Mouse (Mus musculus) liver, adult 2 months (tissue): Measurements from ENCODE around the gene D11Wsu47e. TPM values are rescaled to one million over a fixed set of nuclear protein-coding genes. Genes with fewer than 3 reads are reported as not detected.

Experiments
- DNase-seq: peaks from one replicate; pipeline ENCODE4 v3.0.0-alpha.2; 2011; ENCODE audit warnings: low read depth, low spot score; ENCODE audit errors: extremely low read depth
- H3K27ac ChIP-seq: fragments of 200-500 bp; replicated peaks from 2 replicates; pipeline ENCODE4 v1.5.1; 2012; ENCODE audit warnings: low read depth, mild to moderate bottlenecking, control low read depth, inconsistent platforms, low read length; ENCODE audit not compliant: insufficient read depth
- H3K27me3 ChIP-seq: fragments of 200-500 bp; 2 replicates; pipeline ENCODE4 v1.6.1; 2012; ENCODE audit warnings: mild to moderate bottlenecking, moderate library complexity, low read length, inconsistent platforms; ENCODE audit not compliant: control insufficient read depth, insufficient read depth
- H3K36me3 ChIP-seq: fragments of 200-500 bp; 2 replicates; pipeline ENCODE4 v1.6.1; 2012; ENCODE audit warnings: low read length, inconsistent platforms; ENCODE audit not compliant: control insufficient read depth, insufficient read depth
- H3K4me1 ChIP-seq: fragments of 200-500 bp; 2 replicates; pipeline ENCODE4 v1.6.1; 2011; ENCODE audit warnings: low read length; ENCODE audit not compliant: control insufficient read depth, insufficient read depth
- H3K4me3 ChIP-seq: fragments of 200-500 bp; 2 replicates; pipeline ENCODE4 v1.5.1; 2011; ENCODE audit warnings: low read depth, mild to moderate bottlenecking, control low read depth, low read length, moderate library complexity; ENCODE audit not compliant: insufficient read depth
- H3K79me2 ChIP-seq: fragments of 200-500 bp; 2 replicates; pipeline ENCODE4 v1.6.1; 2012; ENCODE audit warnings: inconsistent platforms, mild to moderate bottlenecking, low read length, moderate library complexity; ENCODE audit not compliant: control insufficient read depth, insufficient read depth
- H3K9ac ChIP-seq: fragments of 200-500 bp; 2 replicates; pipeline ENCODE4 v1.6.1; 2012; ENCODE audit warnings: low read depth, mild to moderate bottlenecking, control low read depth, inconsistent platforms, low read length
- CTCF ChIP-seq: fragments of 200-500 bp; IDR thresholded peaks from 2 replicates; pipeline ENCODE4 v1.5.1; 2011; ENCODE audit warnings: low read depth, low read length, control low read depth
- POLR2A ChIP-seq: fragments of 200-500 bp; IDR thresholded peaks from 2 replicates; pipeline ENCODE4 v1.6.1; 2011; ENCODE audit warnings: low read length, control low read depth; ENCODE audit not compliant: insufficient read depth; ENCODE audit errors: extremely low read depth
- WGBS: fragments of 180-500 bp; shearing (Covaris S2); methylation state at CpG from one replicate; pipeline ENCODE4 v1.1.7; 2018; 5-methylcytosine and 5-hydroxymethylcytosine counted together
- polyA plus RNA-seq: library from polyadenylated mRNA; depleted of rRNA; stranded (reverse); fragments of >200 nt; gene quantifications from 2 replicates; pipeline ENCODE4 v1.2.3, GENCODE M21; 2012
- total RNA-seq: library from RNA; depleted of rRNA; stranded (reverse); fragments of >200 nt; gene quantifications from 2 replicates; pipeline ENCODE4 v1.2.3, GENCODE M21; 2014

The D11Wsu47e gene
- total and polyA plus RNA-seq, 2 experiments = 4.1 to 4.5 TPM

DNA sequence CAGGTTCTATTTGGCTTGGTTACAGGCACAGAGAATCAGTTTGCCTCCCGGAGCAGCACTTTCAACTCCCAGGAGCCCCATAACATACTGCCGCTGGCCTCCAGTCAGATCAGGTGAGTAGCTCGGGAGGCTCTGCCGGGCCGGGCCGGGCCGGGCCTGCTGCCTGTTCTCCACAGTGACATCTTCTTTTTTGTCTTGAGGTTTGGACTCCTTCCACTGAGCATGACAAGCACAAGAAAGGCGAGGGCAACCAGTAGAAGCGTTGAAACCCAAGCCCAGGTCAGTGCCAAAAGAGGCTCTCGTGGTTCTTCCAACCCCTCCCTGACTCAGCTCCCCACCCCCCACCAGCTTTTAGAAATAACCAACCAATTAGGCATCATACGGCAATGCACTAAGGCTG, 23.3 kb upstream of the D11Wsu47e start:
- Histone ChIP-seq H3K9ac (no peak overlapping the region), H3K36me3 (peaks cover 27% of the 10 kb centered on the region), H3K4me3 (no peak overlapping the region), H3K4me1 (no peaks in the 10 kb centered on the region), H3K27me3 (no peaks in the 10 kb centered on the region), H3K79me2 (no peaks in the 10 kb centered on the region; the same call in 1 of the 2 replicates), H3K27ac (no peak overlapping the region)
- TF ChIP-seq CTCF (no peak), POLR2A (no peak)
- DNase-seq = no peak
- WGBS = 94% methylated on average over 11 of the region's 11 CpGs

DNA sequence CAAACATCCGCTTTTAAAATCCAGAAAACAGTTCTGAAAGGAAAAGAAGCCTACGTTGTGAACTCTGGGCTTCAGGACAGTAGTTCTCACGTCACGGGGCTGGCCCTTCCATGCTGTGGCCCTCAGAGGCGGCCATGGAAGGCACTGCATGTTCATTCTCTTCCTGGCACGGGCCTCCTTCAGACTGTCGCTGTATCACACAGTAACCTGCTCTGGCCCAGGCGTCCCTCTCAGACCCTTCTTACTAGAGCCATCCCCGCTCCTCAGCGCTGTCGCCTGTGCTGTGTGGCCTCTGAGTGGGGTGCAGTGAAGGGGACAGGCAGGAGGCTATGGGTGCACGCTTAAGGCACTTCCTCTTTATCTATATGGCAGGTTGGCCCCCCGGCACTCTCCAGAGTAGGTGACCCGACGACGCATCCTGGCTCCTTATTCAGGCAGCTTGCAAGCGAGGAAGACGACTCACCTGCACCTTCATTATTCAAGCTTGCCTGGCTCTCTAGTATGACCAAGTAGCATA, 22.3 kb upstream of the D11Wsu47e start:
- WGBS = 93% methylated on average over 18 of the region's 18 CpGs
- TF ChIP-seq CTCF = no peak

DNA sequence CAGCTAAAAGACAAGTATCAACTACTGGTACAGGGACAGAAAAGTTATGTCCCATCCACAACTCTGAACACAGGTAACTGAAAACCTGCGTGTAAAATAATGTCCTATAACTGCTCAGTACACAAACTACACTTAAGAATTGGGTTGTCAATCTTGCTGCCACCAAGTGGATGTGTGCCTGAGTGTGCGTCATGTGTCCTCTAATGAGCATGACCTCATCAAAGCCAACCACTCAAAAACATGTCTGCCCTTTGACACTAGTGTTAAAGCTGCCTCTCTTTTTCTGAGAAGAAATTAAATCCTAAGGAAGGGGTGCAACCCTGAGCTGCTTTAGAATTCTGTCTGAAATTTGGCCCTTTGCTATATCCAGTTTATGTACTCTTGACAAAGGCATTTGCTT, 19.9 kb upstream of the D11Wsu47e start:
- DNase-seq = peak; percentile 27
- TF ChIP-seq POLR2A = no peak
- no peak for TF ChIP-seq CTCF
- no peaks in the 10 kb centered on the region; the same call in 1 of the 2 replicates for H3K79me2 ChIP-seq
- peaks cover 21% of the 10 kb centered on the region for H3K4me1 ChIP-seq
- 74% methylated on average over 2 of the region's 2 CpGs for WGBS
- no peaks in the 10 kb centered on the region for H3K27me3 ChIP-seq
- no peak overlapping the region for H3K27ac ChIP-seq
- peaks cover 19% of the 10 kb centered on the region for H3K36me3 ChIP-seq
- H3K9ac ChIP-seq = no peak overlapping the region
- no peak overlapping the region for H3K4me3 ChIP-seq

More for the DNA sequence above, 22.3 kb upstream of the D11Wsu47e start:
- Histone ChIP-seq H3K79me2 (no peaks in the 10 kb centered on the region; the same call in 1 of the 2 replicates), H3K4me3 (no peak overlapping the region), H3K4me1 (peaks cover 5% of the 10 kb centered on the region), H3K9ac (no peak overlapping the region), H3K27ac (no peak overlapping the region), H3K36me3 (peaks cover 27% of the 10 kb centered on the region), H3K27me3 (no peaks in the 10 kb centered on the region)
- DNase-seq = no peak

DNA sequence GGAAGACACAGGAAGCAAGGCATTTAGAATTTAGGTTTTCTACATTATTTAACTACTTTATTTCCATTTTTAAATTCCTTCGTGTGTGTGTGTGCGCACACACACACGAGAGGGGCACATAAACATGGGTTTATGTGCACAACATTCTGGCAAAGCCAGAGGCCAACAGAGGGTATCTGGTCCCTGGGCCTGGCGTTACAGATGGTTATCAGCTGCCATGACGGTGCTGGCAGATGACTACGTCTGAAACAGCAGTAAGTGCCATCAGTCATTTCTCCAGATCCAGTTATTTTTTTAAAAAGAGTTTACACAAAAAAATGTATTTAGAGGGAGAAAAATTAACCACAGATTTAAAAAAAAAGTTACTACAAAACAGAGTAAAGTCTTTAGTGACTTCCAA, 18.0 kb upstream of the D11Wsu47e start:
- peaks cover 8% of the 10 kb centered on the region; the same call in 1 of the 2 replicates for H3K36me3 ChIP-seq
- no peak overlapping the region for H3K9ac ChIP-seq
- peaks cover 8% of the 10 kb centered on the region; the same call in 1 of the 2 replicates for H3K79me2 ChIP-seq
- H3K27ac ChIP-seq = no peak overlapping the region
- WGBS = 67% methylated on average over 6 of the region's 6 CpGs
- H3K27me3 ChIP-seq = no peaks in the 10 kb centered on the region
- no peak overlapping the region for H3K4me3 ChIP-seq
- H3K4me1 ChIP-seq = peaks cover 21% of the 10 kb centered on the region
- TF ChIP-seq POLR2A (no peak), CTCF (no peak)
- DNase-seq = no peak

DNA sequence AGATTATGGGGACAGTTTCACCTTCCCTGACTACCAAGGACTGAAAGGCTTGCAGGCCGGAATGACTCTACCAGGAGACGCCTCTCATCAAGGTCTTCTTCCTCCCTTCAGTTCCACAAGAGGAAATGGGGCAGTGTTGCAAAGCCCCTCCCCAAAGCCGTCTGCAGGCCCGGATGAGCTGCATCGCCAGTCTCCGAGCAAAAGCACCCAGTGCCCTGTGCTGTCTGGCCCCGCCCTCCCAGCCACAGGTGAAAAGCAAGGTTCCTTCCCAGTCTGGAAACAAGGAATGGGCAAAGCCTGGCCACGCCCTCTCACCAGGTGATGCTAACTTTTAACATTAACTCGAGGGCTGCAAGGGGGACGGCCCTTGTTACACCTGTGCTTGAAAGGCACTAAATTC, 17.6 kb upstream of the D11Wsu47e start:
- Histone ChIP-seq H3K27me3 (no peaks in the 10 kb centered on the region), H3K27ac (peak overlapping the region; percentile 71), H3K79me2 (peaks cover 11% of the 10 kb centered on the region; the same call in 1 of the 2 replicates), H3K36me3 (peaks cover 8% of the 10 kb centered on the region; the same call in 1 of the 2 replicates), H3K4me3 (no peak overlapping the region), H3K4me1 (peaks cover 21% of the 10 kb centered on the region), H3K9ac (no peak overlapping the region)
- DNase-seq = no peak
- TF ChIP-seq POLR2A (no peak), CTCF (no peak)
- 55% methylated on average over 10 of the region's 10 CpGs for WGBS

DNA sequence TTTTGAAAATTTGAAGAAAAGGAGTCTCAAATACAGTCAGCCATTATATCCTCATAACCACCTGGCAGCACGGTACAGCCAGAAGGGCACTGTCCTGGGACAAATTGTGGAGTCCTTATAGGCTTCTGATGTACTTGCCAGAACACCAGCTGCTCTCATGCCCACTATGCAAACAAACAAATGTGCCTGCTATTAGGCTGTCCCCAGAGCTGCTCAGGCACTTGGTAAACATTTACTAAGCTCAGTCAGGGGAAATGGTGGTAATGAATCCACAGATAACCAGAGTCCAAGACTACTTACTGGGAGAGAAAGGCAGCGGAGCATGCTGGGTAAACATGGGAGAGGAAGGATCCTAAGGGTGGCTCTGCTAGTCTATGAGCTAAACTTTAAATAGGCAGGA, 17.1 kb upstream of the D11Wsu47e start:
- H3K79me2 ChIP-seq = peaks cover 11% of the 10 kb centered on the region; the same call in 1 of the 2 replicates
- H3K27ac ChIP-seq = peak overlapping the region; percentile 71
- peaks cover 21% of the 10 kb centered on the region for H3K4me1 ChIP-seq
- H3K36me3 ChIP-seq = peaks cover 8% of the 10 kb centered on the region; the same call in 1 of the 2 replicates
- H3K4me3 ChIP-seq = no peak overlapping the region
- TF ChIP-seq CTCF = no peak
- TF ChIP-seq POLR2A = no peak
- DNase-seq = peak; percentile 97
- H3K27me3 ChIP-seq = no peaks in the 10 kb centered on the region
- no peak overlapping the region for H3K9ac ChIP-seq
- WGBS = 14% methylated on average over 2 of the region's 2 CpGs
